Mouse (Mus musculus) heart, postnatal 14 days (tissue): ENCODE measurements around the gene Whrn. TPM values are rescaled to one million over a fixed set of nuclear protein-coding genes. Genes with fewer than 3 reads are reported as not detected.

Experiments
- DNase-seq, 2 experiments: peaks; one replicate each; pipeline ENCODE4 v3.0.0; 2021 to 2022
- intact Hi-C: fragments of 180-260 bp; cut with DNase I; formaldehyde crosslinking; loops from one replicate; pipeline ENCODE4 v1.15.1; 2025
- long read RNA-seq, 2 experiments: library from polyadenylated mRNA; stranded (forward); transcript quantifications; one replicate each; pipeline ENCODE4 v2.0.0; 2021
- total RNA-seq, 2 experiments: library from RNA; stranded (reverse); gene quantifications; 2 replicates each; pipeline ENCODE4 v1.2.3; 2021

The Whrn gene
- 10 to 100 TPM; 23.9 to 26.2 TPM for total RNA-seq
- long read RNA-seq, experiment 1, full-length matches to known transcripts = 6 of 20 reads
- long read RNA-seq, experiment 1, partial matches to known transcripts = 9 of 20 reads
- long read RNA-seq, experiment 1, other reads (novel, unspliced or antisense) = 5 of 20 reads
- long read RNA-seq, experiment 2, full-length matches to known transcripts = 4 of 19 reads
- long read RNA-seq, experiment 2, partial matches to known transcripts = 6 of 19 reads
- long read RNA-seq, experiment 2, other reads (novel, unspliced or antisense) = 9 of 19 reads

GRCm38 (mm10) chr4:63495915-63496278, at the start of gene Whrn:
Whrn (minus strand) TSS chr4:63495991.
- peak; percentile 81 to 85 for DNase-seq
- intact Hi-C loops = loop anchor here (5.0 to 10.0 kb wide), 2 partner anchors 46 to 131 kb away; partner anchors contain the start of genes Atp6v1g1 and Orm2

- DNase-seq = no peak
- intact Hi-C loops = loop anchor here (5.0 kb wide), 1 partner anchor 128 kb away; no protein-coding TSS in a partner anchor
Measured at GRCm38 (mm10) chr4:63545231-63545958, 49.6 kb upstream of the Whrn start.

DNA sequence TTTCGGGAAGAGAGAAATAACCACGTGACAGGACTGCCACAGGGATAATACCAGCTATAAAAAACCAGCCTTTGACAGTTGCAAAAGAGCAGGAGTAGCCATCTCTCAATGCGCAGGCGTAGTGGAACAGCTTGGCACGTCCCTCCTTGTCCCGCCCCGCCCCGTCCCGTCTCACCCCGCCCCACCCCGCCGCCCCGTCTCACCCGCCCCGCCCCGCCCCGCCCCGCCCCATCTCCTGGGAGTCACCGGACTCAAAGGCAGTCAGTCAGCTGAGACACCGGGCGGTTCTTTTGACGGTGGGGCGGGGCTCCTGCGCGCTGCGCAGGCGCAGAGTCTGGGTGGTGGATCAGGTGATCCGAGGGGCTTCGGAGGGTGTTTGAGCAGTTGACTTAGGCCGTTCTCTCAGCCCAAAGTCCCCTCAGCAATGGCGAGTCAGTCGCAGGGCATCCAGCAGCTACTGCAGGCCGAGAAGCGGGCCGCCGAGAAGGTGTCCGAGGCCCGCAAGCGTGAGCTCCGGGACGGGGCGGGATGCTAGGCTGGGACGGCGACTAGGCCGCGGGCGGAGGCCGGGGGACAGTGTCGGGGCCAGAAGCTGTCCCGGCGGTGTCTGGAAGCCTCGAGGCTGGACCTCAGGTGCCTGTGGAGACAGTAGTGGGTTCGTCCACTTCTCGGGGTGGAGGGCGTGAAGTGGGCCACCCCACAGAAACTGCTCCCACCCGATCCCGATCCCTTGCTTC, 48.9 kb upstream of the Whrn start, which contains the start of gene Atp6v1g1:
Gene Atp6v1g1 (plus strand): TSS at position 279 of the 737 bp plus-strand sequence.
- peak; percentile 96 for DNase-seq
- intact Hi-C loops = loop anchor here (5.0 kb wide), 2 partner anchors 47 to 127 kb away; partner anchors contain the start of gene Whrn

DNA sequence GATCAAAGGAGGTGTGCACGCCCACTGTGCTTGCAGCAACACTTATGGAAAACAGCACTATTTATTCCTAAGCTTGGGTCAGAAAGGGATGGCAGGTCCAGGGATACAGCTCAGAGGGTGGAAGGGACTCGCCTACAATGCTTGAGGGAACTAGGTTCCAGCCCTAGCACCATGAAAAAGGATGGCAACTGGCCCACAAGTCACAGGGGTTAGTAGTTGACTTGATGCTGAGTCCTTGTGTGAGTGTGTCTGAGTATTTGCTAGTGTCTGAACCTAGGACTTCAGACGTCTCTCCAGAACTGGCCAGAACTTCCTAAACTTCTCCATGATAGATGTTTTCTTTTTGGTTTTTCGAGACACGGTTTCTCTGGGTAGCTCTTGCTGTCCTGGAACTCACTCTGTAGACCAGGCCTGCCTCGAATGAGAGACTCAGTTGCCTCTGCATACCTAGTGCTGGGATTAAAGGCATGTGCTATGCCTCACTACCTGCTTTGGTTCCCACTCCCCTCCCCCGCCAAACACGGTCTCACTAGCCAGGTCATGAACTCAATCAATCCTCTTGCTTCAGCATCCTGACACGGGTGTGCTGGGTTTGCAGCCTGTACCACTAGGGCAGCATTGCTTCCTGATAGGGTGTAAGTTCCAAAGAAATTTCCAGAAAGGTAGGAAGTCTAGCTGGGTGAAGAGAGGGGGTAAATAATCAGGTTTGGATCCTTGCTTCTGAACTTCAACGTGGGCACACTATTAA, 48.1 kb upstream of the Whrn start:
- peak in 1 of 2 experiments; percentile 21 for DNase-seq
- intact Hi-C loops = loop anchor here (5.0 kb wide), 1 partner anchor 47 kb away; the partner anchor contains the start of gene Whrn

DNA sequence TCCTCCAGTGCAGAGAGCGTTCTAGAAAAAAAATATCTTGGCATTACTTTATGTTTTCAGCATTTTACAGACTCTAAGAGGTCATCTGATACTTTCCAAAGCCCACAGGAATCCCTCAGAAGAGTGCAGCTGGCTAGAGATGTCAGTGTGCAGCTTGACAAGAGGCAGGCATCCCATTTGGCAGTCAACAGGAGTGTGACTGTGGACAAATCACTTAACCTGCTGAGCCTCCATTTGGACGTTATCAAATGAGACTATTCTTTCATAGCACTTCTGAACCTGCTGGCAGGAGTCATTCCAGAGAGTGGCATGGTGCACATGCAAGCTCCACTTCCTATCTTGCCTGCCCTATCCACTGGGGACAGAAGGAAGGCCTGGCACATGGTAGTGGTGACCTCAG, 46.4 kb upstream of the Whrn start:
- DNase-seq = peak; percentile 56 to 67
- intact Hi-C loops = loop anchor here (5.0 kb wide), 1 partner anchor 45 kb away; the partner anchor contains the start of gene Whrn

DNA sequence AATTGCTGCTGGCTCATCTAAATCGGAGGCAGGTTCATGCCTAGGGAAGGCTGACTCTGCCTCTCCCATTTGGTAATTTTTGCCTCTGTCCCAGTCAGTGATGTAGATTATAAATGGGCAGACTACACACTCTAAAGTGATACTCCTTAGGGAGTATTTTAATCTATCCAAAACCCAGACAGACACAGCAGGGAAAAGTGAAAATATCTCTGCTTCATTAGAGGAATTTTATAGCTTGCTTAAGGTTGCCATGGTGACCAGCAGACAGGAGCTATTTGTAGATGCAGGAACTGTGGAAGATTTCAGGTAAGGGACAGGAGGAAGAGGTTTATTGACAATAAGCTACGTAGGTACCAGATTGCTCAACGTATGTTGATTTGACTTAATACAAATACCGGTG, 41.8 kb upstream of the Whrn start:
- no peak for DNase-seq
- intact Hi-C loops = no loop called here

- DNase-seq = no peak
- intact Hi-C loops = no loop called here
Measured at GRCm38 (mm10) chr4:63530409-63530808, 34.6 kb upstream of the Whrn start.

GRCm38 (mm10) chr4:63528946-63529345, 33.2 kb upstream of the Whrn start:
- no peak for DNase-seq
- intact Hi-C loops = no loop called here

DNA sequence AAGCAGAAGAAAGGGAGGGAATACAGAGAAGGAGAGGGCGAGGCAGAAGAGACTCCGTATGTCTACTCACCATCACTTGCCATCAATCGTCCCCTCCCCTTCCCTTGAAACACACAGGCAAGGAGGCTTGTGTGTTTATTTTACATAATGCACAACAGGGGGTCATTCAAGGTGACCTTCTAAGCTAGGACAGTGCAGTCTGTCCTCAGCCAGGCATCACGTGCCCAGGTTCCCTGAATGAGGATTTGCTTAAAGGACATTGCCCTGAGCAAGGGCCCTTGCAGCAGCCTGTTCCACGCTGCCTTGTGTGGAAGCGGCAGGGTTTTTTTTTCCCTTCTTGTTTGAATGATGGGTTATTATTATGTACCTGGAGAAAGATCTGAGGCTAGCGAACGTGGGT, 29.7 kb upstream of the Whrn start:
- intact Hi-C loops = no loop called here
- no peak for DNase-seq

- no peak for DNase-seq
- intact Hi-C loops = no loop called here
Measured at GRCm38 (mm10) chr4:63521813-63522419, 26.1 kb upstream of the Whrn start.

GRCm38 (mm10) chr4:63515021-63515420, 19.2 kb upstream of the Whrn start:
- DNase-seq = no peak
- intact Hi-C loops = no loop called here

DNA sequence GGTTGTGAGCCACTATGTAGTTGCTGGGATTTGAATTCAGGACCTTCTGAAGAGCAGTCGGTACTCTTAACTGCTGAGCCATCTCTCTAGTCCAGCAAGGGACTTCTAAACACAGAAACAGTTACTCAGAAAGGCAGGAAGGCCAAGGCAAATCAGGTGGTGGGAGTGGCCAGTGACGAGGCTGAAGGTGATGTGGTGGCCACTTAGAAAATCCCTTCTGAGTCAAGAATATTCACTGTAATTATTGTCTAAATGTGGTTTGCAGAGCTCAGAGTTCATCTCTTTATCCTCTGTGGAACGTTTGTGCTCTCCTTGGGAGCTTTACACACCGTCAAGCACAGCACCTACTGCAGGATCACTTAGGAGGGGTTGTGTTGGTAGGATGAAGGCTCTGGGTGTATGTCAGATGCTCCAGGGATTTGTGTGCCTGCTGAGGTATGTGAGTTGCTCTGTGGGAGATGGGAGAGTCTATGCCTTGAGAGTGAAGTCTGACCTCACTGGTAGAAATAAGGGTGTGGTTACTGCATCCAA, 18.7 kb upstream of the Whrn start:
- intact Hi-C loops = no loop called here
- no peak for DNase-seq

- intact Hi-C loops = no loop called here
- no peak for DNase-seq
Measured at GRCm38 (mm10) chr4:63512921-63513320, 17.1 kb upstream of the Whrn start.

GRCm38 (mm10) chr4:63508232-63508631, 12.4 kb upstream of the Whrn start:
- intact Hi-C loops = loop anchor here (2.0 to 10.0 kb wide), 5 partner anchors 91 to 987 kb away; no protein-coding TSS in a partner anchor
- peak; percentile 84 to 87 for DNase-seq

DNA sequence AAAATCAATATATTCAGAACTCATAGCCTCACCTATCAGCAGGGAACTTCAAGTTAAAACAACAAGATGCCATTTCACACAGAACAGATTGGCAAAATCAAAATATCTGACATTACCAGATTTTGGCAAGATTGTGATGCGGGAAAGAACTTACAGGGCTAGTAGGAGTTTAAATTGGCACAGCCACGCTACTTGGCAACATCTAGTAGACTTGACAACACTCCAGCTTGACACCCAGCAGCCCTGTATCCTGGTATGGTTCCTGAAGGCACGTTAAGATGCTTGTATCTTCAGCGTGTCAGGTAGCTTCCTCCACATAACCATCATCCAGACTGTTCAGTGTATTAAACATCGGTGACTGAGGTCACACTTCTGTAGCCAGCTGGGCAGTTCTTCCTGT, 11.7 kb upstream of the Whrn start:
- intact Hi-C loops = loop anchor here (5.0 to 10.0 kb wide), 4 partner anchors 90 to 987 kb away; no protein-coding TSS in a partner anchor
- DNase-seq = no peak

GRCm38 (mm10) chr4:63503949-63504348, 8.2 kb upstream of the Whrn start:
- intact Hi-C loops = loop anchor here (10.0 kb wide), 1 partner anchor 991 kb away; no protein-coding TSS in a partner anchor
- no peak for DNase-seq

DNA sequence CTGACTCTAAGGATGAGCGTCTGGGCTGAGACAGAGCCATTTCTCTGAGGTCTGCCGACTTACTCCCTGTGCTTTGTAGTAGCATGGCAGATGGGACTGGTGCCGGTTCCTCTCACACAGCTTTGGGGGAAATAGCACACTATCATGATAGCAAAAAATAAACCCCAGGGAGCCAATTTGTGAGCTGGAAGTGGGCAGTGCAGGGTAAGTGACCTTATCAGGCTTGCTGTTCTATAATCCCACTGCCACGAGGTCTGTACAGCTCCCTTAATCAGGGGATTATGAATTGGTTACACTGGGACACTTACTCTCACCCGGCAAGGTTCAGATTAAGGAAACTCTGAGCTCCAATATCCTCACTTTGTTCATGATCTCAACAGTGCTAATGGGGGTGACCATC, 5.3 kb upstream of the Whrn start:
- intact Hi-C loops = loop anchor here (10.0 kb wide), 1 partner anchor 994 kb away; no protein-coding TSS in a partner anchor
- no peak for DNase-seq

GRCm38 (mm10) chr4:63498346-63498745, 2.6 kb upstream of the Whrn start:
- intact Hi-C loops = loop anchor here (5.0 to 10.0 kb wide), 2 partner anchors 44 to 134 kb away; partner anchors contain the start of genes Atp6v1g1 and Orm2
- DNase-seq = no peak

- no peak for DNase-seq
- intact Hi-C loops = loop anchor here (5.0 to 10.0 kb wide), 2 partner anchors 46 to 132 kb away; partner anchors contain the start of genes Atp6v1g1 and Orm2
Measured at GRCm38 (mm10) chr4:63496312-63496711, 521 bp upstream of the Whrn start.
